Mouse (Mus musculus): ENCODE measurements at regions not wholly inside any gene's neighbourhood (a gene's known extent, or its start where the extent isn't known, plus 50 kb on each side); places are given as distances from the start of the nearest gene placed in this dataset.

DNA sequence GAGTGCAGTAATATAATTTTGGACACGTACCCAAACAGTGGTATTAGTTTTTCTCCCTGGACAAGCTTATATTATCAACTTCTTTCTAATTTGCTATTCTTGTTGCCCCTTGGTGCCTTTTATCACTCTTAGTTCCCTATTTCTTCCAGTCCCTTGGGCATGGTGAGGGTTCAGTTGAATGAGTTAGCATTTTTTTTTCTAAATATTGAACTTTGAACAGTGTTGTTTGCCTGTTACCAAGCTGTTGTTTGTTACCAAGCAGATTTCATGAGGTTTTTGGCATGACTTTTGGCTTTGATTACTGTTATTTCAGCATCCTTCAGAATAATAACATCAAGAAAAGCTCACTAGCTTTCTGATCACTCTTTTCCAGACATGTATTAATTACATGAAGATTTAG, 162.3 kb upstream of the Fam98a start:
- DNase-seq (ENCODE audit: low spot score) (no peak), ATAC-seq (ENCODE audit: low FRiP score) (no peak)
- H3K9ac ChIP-seq, result no peak overlapping the region
- no peaks in the 10 kb centered on the region for H3K27me3 ChIP-seq (ENCODE audit: control insufficient read depth, insufficient read depth, low read length)
- WGBS, result 79% methylated on average over 1 of the region's 1 CpGs
- H3K4me1 ChIP-seq (replicated peaks; ENCODE audit: control insufficient read depth, insufficient read depth, low read length), result no peaks in the 10 kb centered on the region
- no peak overlapping the region for H3K4me3 ChIP-seq (replicated peaks; ENCODE audit: low read length)
- no peak overlapping the region for H3K27ac ChIP-seq
- no peaks in the 10 kb centered on the region for H3K9me3 ChIP-seq (ENCODE audit: control insufficient read depth, low read length)
- H3K36me3 ChIP-seq (replicated peaks; ENCODE audit: control insufficient read depth, insufficient read depth), result no peaks in the 10 kb centered on the region
- H3K4me2 ChIP-seq (replicated peaks), result no peak overlapping the region

DNA sequence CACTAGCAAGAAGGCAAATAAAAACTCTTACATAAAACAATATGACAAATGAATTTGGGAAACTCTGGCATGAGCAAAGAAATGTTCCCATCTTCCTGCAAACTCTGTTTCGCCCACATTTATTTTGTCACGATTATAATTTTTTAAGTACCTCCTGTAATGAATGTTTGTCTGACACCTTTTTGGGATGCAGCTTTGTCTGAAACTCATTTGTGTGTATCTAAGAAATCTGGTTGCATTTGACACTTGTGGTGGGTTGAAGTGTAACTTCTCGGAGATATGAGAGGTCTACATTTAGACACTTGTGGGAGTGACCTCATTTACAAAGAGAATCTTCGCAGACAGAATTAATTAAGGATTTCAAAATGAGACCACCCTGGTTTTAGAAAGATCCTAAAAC, 155.9 kb upstream of the Fam98a start:
- DNase-seq (ENCODE audit: low spot score), result no peak
- no peaks in the 10 kb centered on the region for H3K9me3 ChIP-seq (ENCODE audit: control insufficient read depth, low read length)
- no peaks in the 10 kb centered on the region for H3K4me1 ChIP-seq (replicated peaks; ENCODE audit: control insufficient read depth, insufficient read depth, low read length)
- H3K4me3 ChIP-seq (replicated peaks; ENCODE audit: low read length), result no peak overlapping the region
- no peaks in the 10 kb centered on the region for H3K36me3 ChIP-seq (replicated peaks; ENCODE audit: control insufficient read depth, insufficient read depth)
- 94% methylated on average over 4 of the region's 4 CpGs for WGBS
- H3K27ac ChIP-seq, result no peak overlapping the region
- ATAC-seq (ENCODE audit: low FRiP score), result no peak
- H3K9ac ChIP-seq, result no peak overlapping the region
- H3K4me2 ChIP-seq (replicated peaks), result no peak overlapping the region
- H3K27me3 ChIP-seq (ENCODE audit: control insufficient read depth, insufficient read depth, low read length), result no peaks in the 10 kb centered on the region

GRCm38 (mm10) chr17:75705357-75705756, 153.6 kb upstream of the Fam98a start:
- Histone ChIP-seq H3K27ac (no peak overlapping the region), H3K4me1 (replicated peaks; ENCODE audit: control insufficient read depth, insufficient read depth, low read length) (no peaks in the 10 kb centered on the region), H3K9me3 (ENCODE audit: control insufficient read depth, low read length) (no peaks in the 10 kb centered on the region), H3K36me3 (replicated peaks; ENCODE audit: control insufficient read depth, insufficient read depth) (no peaks in the 10 kb centered on the region), H3K4me3 (replicated peaks; ENCODE audit: low read length) (no peak overlapping the region), H3K4me2 (replicated peaks) (no peak overlapping the region), H3K9ac (no peak overlapping the region), H3K27me3 (ENCODE audit: control insufficient read depth, insufficient read depth, low read length) (no peaks in the 10 kb centered on the region)
- DNase-seq (ENCODE audit: low spot score) (no peak), ATAC-seq (ENCODE audit: low FRiP score) (no peak)
- 93% methylated on average over 2 of the region's 2 CpGs for WGBS

DNA sequence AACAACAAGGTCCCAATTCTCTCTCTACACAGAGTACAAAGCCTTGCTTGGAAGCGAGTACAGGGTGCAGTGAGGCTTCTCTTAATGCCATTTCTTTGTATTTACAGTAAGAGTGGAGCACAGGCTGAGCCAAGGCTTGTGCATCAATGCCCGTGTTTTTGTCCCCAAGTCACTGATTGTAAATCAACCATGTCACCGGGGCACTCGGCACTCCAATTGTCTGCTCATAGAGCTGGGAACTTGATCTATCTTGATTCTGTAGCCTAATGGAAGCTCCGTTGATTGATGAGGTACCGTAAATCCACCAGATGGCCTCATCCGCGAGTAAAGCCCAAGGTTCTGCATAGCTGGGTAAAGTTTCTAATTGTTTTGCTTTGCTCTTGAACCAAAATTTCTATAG, 152.1 kb upstream of the Fam98a start:
- WGBS, result 44% methylated on average over 8 of the region's 8 CpGs

DNA sequence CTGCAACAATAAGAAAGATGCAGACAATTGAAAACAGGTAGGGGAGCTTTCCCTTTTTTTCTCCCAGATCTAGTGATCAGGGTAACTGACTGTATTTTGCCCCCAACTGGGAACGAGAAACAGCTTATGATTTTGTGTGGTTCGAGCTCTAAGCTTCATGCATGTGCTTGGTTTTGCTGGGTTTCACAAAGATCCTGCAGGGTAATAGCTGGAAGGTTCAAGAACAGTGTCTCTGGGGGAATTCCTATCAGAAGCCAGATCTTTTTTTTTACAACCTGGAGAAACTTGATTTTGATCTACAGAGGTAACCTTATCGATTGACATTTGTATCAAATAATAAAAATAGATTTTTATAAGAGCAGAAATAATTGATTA, 145.0 kb upstream of the Fam98a start:
- Histone ChIP-seq H3K36me3 (replicated peaks; ENCODE audit: control insufficient read depth, insufficient read depth) (no peaks in the 10 kb centered on the region), H3K4me3 (replicated peaks; ENCODE audit: low read length) (no peak overlapping the region), H3K4me1 (replicated peaks; ENCODE audit: control insufficient read depth, insufficient read depth, low read length) (no peaks in the 10 kb centered on the region), H3K9ac (no peak overlapping the region), H3K9me3 (ENCODE audit: control insufficient read depth, low read length) (no peaks in the 10 kb centered on the region), H3K27ac (peak overlapping the region; percentile 28; the same call in 1 of the 2 replicates), H3K4me2 (replicated peaks) (no peak overlapping the region), H3K27me3 (ENCODE audit: control insufficient read depth, insufficient read depth, low read length) (no peaks in the 10 kb centered on the region)
- 83% methylated on average over 3 of the region's 3 CpGs for WGBS
- no peak for DNase-seq (ENCODE audit: low spot score)
- ATAC-seq (ENCODE audit: low FRiP score), result no peak

More for the DNA sequence above, 152.1 kb upstream of the Fam98a start:
- no peaks in the 10 kb centered on the region for H3K27me3 ChIP-seq (ENCODE audit: control insufficient read depth, insufficient read depth, low read length)
- no peak overlapping the region for H3K4me3 ChIP-seq (replicated peaks; ENCODE audit: low read length)
- H3K9ac ChIP-seq, result no peak overlapping the region
- H3K4me2 ChIP-seq (replicated peaks), result no peak overlapping the region
- H3K36me3 ChIP-seq (replicated peaks; ENCODE audit: control insufficient read depth, insufficient read depth), result no peaks in the 10 kb centered on the region
- ATAC-seq (ENCODE audit: low FRiP score) (peak; percentile 40; the same call in 1 of the 2 replicates), DNase-seq (ENCODE audit: low spot score) (peak; percentile 44)
- H3K9me3 ChIP-seq (ENCODE audit: control insufficient read depth, low read length), result no peaks in the 10 kb centered on the region
- H3K4me1 ChIP-seq (replicated peaks; ENCODE audit: control insufficient read depth, insufficient read depth, low read length), result no peaks in the 10 kb centered on the region
- H3K27ac ChIP-seq, result no peak overlapping the region

DNA sequence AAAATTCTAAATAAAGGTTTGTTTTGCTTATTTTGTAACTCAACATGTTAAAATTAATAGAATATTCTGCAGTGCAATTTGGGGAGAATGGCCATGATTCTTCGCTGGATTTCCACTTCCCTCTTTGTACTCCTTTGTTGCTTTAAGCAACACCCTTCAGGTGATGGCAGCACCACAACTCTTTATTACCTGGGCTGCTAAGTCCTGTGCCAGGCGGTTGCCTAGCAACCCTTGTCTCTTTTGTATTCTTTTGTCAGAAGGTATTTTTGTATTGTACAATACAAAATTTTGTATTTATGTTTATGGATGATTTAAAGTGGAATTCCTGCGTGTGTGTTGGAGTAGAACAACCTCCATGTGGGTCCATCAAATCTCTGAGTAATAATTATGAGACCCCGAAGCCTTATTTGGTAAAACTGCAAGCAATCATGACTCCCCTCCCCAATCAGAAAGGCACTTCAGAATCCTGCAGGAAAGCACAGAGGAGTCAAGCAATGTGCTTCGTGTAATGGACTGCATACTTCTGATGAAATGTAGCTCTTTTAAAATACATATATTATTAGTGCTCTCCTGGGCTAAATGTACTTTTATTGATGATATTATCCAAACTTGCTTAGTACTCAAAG, 144.5 kb upstream of the Fam98a start:
- Histone ChIP-seq H3K4me2 (replicated peaks) (no peak overlapping the region), H3K4me3 (replicated peaks; ENCODE audit: low read length) (no peak overlapping the region), H3K4me1 (replicated peaks; ENCODE audit: control insufficient read depth, insufficient read depth, low read length) (no peaks in the 10 kb centered on the region), H3K36me3 (replicated peaks; ENCODE audit: control insufficient read depth, insufficient read depth) (no peaks in the 10 kb centered on the region), H3K27me3 (ENCODE audit: control insufficient read depth, insufficient read depth, low read length) (no peaks in the 10 kb centered on the region), H3K9ac (no peak overlapping the region), H3K27ac (peak overlapping the region; percentile 28; the same call in 1 of the 2 replicates), H3K9me3 (ENCODE audit: control insufficient read depth, low read length) (no peaks in the 10 kb centered on the region)
- ATAC-seq (ENCODE audit: low FRiP score) (peak; percentile 64; the same call in 1 of the 2 replicates), DNase-seq (ENCODE audit: low spot score) (peak; percentile 54)
- 68% methylated on average over 5 of the region's 5 CpGs for WGBS

GRCm38 (mm10) chr17:75685927-75686326, 134.2 kb upstream of the Fam98a start:
- Histone ChIP-seq H3K4me1 (replicated peaks; ENCODE audit: control insufficient read depth, insufficient read depth, low read length) (no peaks in the 10 kb centered on the region), H3K36me3 (replicated peaks; ENCODE audit: control insufficient read depth, insufficient read depth) (no peaks in the 10 kb centered on the region)
- DNase-seq (ENCODE audit: low spot score), result no peak

DNA sequence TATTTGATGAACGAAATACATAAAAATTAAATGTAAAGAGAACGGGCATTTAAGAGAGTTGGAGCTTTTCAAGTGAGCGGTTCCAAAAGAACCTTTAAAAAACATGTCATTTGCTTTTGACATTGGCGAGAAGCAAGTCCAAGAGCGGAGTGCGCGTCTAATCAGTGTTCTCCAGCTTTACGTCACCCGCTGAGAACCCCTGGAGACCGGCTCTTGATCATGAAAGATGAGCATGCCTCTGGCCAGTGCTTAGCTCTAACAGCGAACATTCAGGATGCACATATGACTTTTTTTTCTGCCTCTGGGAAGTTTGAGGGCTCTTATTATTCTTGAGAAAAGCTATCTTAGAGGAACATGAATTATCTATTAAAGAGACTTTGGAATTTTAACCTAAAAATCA, 95.2 kb upstream of the Fam98a start:
- ATAC-seq (ENCODE audit: low FRiP score) (no peak), DNase-seq (ENCODE audit: low spot score) (no peak)
- 52% methylated on average over 11 of the region's 11 CpGs for WGBS
- H3K4me2 ChIP-seq (replicated peaks), result 0 out of 2 replicates have a peak overlapping the region, but pooled peaks have one; percentile 1
- H3K9ac ChIP-seq, result no peak overlapping the region
- H3K27ac ChIP-seq, result no peak overlapping the region
- H3K9me3 ChIP-seq (ENCODE audit: control insufficient read depth, low read length), result no peaks in the 10 kb centered on the region
- H3K4me3 ChIP-seq (replicated peaks; ENCODE audit: low read length), result no peak overlapping the region
- H3K27me3 ChIP-seq (ENCODE audit: control insufficient read depth, insufficient read depth, low read length), result no peaks in the 10 kb centered on the region
- no peaks in the 10 kb centered on the region for H3K36me3 ChIP-seq (replicated peaks; ENCODE audit: control insufficient read depth, insufficient read depth)
- no peaks in the 10 kb centered on the region; the same call in 1 of the 2 replicates for H3K4me1 ChIP-seq (replicated peaks; ENCODE audit: control insufficient read depth, insufficient read depth, low read length)

More at GRCm38 (mm10) chr17:75685927-75686326, 134.2 kb upstream of the Fam98a start:
- Histone ChIP-seq H3K4me2 (replicated peaks) (no peak overlapping the region), H3K27ac (no peak overlapping the region), H3K9ac (no peak overlapping the region), H3K27me3 (ENCODE audit: control insufficient read depth, insufficient read depth, low read length) (no peaks in the 10 kb centered on the region), H3K4me3 (replicated peaks; ENCODE audit: low read length) (no peak overlapping the region), H3K9me3 (ENCODE audit: control insufficient read depth, low read length) (no peaks in the 10 kb centered on the region; the same call in 1 of the 2 replicates)
- ATAC-seq (ENCODE audit: low FRiP score), result no peak

- H3K9ac ChIP-seq, result no peak overlapping the region
- H3K27me3 ChIP-seq (ENCODE audit: control insufficient read depth, insufficient read depth, low read length), result no peaks in the 10 kb centered on the region
- H3K4me3 ChIP-seq (replicated peaks; ENCODE audit: low read length), result no peak overlapping the region
- DNase-seq (ENCODE audit: low spot score) (no peak), ATAC-seq (ENCODE audit: low FRiP score) (no peak)
- no peak overlapping the region for H3K4me2 ChIP-seq (replicated peaks)
- 77% methylated on average over 5 of the region's 5 CpGs for WGBS
- H3K9me3 ChIP-seq (ENCODE audit: control insufficient read depth, low read length), result no peaks in the 10 kb centered on the region
- no peak overlapping the region for H3K27ac ChIP-seq
- H3K36me3 ChIP-seq (replicated peaks; ENCODE audit: control insufficient read depth, insufficient read depth), result no peaks in the 10 kb centered on the region
- H3K4me1 ChIP-seq (replicated peaks; ENCODE audit: control insufficient read depth, insufficient read depth, low read length), result peaks cover 6% of the 10 kb centered on the region; the same call in 1 of the 2 replicates
These were observed 93.0 kb upstream of the Fam98a start for GRCm38 (mm10) chr17:75644698-75645097.

DNA sequence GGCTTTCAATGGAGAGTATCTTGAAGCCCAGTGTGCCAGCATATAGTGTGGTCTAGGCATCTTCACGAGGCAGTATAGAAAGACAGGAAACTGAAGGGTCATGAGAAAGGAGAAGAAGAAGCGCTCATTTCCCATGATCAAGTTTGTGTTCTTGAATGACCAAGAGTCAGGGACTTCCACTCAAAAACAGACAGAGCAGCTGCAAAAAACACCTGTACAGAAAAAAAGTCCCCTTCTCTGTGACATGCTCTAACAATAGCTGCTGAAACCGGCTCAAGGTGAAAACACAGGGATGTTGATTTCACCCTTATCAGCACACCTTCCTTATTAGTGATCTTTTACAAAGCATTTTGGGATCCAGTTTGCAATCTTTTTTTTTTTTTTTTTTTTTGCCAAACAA, 90.6 kb upstream of the Fam98a start:
- no peaks in the 10 kb centered on the region for H3K27me3 ChIP-seq (ENCODE audit: control insufficient read depth, insufficient read depth, low read length)
- DNase-seq (ENCODE audit: low spot score) (no peak), ATAC-seq (ENCODE audit: low FRiP score) (no peak)
- no peak overlapping the region for H3K9ac ChIP-seq
- H3K36me3 ChIP-seq (replicated peaks; ENCODE audit: control insufficient read depth, insufficient read depth), result no peaks in the 10 kb centered on the region
- no peak overlapping the region for H3K4me3 ChIP-seq (replicated peaks; ENCODE audit: low read length)
- no peak overlapping the region for H3K4me2 ChIP-seq (replicated peaks)
- no peak overlapping the region for H3K27ac ChIP-seq
- WGBS, result 93% methylated on average over 3 of the region's 3 CpGs
- H3K9me3 ChIP-seq (ENCODE audit: control insufficient read depth, low read length), result no peaks in the 10 kb centered on the region
- peaks cover 6% of the 10 kb centered on the region; the same call in 1 of the 2 replicates for H3K4me1 ChIP-seq (replicated peaks; ENCODE audit: control insufficient read depth, insufficient read depth, low read length)

All from hindbrain, embryonic 14.5 days (tissue).